Mouse (Mus musculus) testis, postnatal 14 days (tissue): ENCODE data around the gene Mctp2.

ENCODE experiments used
- DNase-seq: peaks from one replicate; pipeline ENCODE4 v3.0.0; 2021; ENCODE audit warnings: low spot score

Mctp2 gene

DNA sequence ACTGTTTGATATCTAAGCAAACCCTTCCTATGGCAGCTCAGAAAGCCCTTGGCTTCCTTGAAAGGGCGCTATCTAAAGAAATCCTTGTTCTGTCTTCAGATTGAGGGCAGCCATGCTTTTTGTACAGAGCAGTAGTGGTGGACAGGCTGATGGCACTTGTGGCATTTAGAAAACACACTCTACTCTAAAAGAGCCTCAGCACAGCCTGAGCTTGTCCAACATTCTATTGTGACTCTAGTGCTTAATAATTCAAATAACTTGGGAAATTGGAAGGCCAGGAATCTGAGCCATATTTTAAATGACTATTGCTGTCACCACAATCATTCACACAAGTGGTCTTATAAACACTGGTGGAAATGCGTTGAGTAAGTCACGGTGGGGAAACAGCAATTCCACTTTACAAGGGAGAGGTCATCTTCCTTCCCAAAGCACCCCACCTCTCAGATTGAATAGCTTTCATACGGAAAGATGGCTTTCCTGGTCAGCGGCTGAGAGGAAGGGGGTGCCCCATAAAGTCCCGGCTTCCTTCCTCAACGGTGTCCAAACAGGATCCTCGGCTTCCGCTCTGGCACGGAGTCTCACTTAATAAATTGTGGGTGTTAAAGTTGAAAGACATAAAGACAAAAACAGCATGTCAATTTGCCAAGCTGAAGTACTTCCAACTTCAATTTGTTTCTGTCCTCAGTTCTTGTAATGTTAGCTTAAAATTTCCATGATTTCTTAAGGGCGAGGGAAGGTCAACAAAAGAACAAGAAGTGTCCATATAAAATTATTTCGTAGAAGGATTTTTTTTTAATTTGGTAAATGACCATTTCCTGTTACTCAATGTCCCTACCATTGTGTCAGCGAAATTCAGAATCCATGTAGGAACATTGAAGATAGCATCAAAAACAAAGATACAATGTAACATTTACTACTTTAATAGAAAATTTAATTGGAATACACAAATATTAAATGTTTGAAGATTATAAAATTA lies 140.4 kb downstream of the Mctp2 start:
- no peak for DNase-seq

DNA sequence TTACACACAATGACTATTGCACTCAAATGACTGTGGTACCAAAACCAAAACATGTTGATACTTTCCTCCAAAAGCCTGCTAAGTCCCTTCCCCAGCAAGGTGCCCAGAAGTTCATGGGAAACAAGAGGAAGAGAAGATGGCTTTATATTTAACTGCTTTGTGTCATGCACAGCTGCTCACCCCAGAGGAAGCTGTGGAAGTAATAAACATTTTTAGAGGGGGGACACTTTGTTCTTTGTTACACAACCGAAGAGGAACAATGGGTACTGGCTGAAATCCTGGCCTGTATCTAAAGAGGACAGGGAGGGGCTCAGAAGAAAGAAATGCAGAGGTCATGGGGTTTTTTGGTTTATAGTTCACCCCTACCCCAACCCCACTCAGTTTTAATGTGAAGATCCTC lies 144.2 kb downstream of the Mctp2 start:
- no peak for DNase-seq

GRCm38 (mm10) chr7:72159513-72160063 lies 146.8 kb downstream of the Mctp2 start:
- DNase-seq: no peak

DNA sequence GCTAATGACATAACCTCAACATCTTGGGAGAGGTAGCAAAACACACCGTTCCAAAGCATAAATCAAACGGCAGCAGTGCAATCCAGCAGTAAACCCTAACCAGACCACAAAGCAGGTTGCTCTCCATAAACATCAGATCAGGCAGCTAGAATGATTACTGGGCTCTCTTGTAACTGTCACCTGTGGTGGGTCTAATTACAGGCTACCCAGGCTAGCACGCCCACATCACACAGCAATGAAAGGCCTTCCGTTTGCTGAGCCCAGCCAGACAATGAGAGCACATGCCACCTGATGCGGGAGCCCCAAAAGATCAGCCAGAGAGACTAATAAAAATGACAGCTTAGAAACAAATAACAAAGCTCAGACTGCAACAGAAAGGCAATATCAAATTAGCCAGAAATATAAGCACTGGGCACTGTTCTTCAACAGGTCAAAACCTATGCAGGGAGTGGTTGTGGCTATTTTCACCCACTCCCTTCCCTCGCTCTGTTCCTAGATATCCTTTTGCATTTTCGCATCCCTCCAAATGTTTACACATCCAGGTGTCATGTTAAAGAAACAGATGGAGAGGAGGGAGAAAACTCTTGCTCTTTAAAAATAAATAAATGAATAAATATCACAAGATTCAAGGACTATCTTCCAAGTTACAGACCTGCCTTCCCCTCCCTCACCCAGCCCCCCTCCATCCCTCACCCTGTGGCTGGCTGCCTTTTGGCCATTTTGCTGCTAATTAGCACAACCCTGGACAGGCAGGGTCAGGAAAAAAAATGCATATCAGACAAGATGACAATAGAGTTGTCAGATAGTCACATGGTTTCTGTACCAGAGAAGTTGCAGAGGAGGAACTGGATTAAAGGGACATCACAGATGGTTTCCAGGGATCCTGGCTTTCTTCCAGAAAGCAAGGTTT lies 155.4 kb downstream of the Mctp2 start:
- DNase-seq: no peak

GRCm38 (mm10) chr7:72149073-72149472 lies 157.3 kb downstream of the Mctp2 start:
- DNase-seq: no peak

GRCm38 (mm10) chr7:72146849-72147248 lies 159.6 kb downstream of the Mctp2 start:
- DNase-seq: no peak

DNA sequence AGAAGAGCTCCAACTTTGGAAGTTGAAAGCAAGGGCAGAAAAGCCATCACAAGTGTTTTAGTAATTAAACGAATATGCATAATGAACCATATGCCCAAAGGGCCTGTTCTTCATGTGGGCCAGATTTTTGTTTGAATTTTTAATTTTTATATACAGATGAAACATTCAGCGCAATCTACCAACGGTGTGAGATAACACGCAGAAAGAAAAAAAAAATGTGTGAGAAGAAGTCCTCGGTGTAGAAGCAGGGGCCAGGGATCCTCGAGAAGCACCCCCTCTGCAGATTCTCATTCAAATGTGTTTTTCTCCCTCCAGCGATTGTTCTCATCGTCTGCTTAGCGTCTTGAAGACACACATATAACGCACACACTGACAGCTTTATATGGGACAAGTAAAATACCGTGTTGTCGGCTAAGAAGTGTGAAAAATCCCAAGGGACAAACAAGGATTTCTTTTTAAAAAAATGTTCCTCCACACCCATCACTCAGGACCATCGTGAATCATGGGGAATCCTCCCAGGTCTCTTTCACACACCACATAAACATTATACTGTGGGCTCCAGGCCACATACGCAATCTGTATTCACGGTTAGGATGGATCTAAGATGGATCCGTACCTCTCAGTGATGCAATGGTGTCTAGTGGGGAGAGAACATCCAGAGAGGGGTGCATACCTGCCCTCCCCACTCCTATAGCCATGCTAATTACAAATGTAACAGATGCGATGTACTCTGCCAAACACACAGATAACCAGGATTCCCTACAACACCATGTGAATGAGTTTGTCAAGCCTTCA lies 160.5 kb downstream of the Mctp2 start:
- DNase-seq: no peak

GRCm38 (mm10) chr7:72138701-72139100 lies 167.7 kb downstream of the Mctp2 start:
- no peak for DNase-seq

GRCm38 (mm10) chr7:72120986-72121385 lies 185.4 kb downstream of the Mctp2 start:
- no peak for DNase-seq

- no peak for DNase-seq
These were observed 186.7 kb downstream of the Mctp2 start for GRCm38 (mm10) chr7:72119713-72120112.

- no peak for DNase-seq
These were observed 188.9 kb downstream of the Mctp2 start for GRCm38 (mm10) chr7:72117376-72118077.

GRCm38 (mm10) chr7:72115073-72115472 lies 191.3 kb downstream of the Mctp2 start:
- DNase-seq: no peak

DNA sequence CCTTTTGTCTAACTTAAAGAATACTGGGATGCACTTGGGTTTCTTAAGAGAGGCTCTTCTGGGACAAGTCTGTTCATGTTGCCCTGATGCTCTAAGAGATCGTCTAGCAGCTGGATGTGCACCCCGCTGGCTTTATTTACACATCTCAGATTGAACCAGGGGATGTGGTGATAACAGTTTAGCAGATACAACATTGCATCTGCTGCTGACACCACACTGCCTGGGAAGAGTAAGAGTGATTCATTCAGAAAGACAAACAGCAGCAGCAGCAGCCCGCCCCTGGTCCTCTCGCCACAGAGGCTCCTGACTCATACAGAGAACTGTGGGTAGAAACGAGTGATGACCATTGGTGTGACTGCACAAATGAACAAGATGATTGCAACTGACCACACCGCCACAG lies 195.8 kb downstream of the Mctp2 start:
- DNase-seq: no peak

DNA sequence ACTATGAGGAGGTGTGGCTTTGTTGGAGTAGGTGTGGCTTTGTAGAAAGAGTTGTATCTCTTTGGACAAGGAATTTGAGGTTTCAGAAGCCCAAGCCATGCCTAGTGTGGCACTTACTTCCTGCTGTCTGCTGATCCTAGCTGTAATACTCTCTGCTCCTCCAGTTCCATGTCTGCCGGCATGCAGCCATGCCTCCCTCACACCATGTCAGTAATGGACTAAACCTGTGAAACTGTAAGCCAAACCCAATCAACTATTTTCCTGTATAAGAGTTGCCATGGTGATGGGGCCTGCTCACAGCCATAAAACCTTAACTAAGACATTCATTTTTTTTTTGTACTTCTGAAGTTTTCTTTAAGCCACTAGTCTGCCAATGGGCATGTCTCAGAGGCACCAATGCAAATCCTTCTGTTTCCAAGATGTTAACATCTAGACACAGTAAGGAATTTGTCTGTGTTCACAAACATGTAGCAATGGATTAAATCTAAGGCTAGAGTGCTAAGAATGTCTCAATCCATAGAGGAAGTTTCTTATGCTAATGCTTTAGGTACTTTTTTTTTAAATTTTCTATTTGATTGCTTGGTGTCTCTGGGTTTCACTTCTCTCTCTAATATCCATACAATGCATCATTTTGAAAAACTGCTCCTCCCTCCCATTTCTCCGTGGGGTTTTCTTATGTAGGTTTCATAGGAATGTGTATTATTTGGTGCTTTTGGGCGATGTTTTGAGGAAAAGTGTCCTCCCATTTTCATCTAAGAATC lies 197.6 kb downstream of the Mctp2 start:
- DNase-seq: no peak

DNA sequence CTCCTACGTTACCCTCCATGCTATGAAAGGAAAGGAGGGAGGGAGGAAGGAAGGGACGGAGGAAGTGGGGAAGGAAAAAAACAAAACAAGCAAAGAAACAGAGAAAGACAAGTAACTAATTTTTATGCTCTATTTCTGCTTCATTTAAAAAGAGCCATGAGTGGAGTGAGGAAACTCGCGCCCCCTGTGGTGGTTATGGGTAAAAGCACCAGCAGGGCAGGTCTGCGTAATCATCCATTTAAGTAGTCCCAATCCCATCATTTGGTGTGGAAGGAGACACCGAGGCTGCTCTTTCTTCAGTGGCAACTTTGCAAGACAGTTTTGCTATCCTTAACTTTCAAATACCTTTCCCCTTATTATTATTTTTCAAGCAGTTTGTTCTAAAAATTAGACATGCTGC lies 202.2 kb downstream of the Mctp2 start:
- no peak for DNase-seq

DNA sequence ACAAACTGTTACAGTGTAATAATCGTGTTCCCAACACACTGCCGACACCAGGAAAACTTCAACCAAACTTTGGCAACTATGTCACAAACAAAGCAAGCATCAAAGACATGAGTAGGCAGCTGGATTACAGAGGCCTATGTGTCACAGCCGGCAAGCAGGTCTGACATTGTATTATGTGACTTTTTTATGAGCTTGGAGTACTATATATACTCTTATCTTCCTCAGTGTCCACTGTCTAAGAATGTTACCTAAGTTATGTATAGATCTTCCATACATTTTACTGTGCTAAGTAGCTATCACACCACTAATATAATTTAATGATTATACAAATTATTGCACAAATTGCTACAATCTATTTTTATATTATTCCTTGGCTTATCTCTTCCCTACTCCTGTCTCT lies 202.8 kb downstream of the Mctp2 start:
- DNase-seq: no peak

DNA sequence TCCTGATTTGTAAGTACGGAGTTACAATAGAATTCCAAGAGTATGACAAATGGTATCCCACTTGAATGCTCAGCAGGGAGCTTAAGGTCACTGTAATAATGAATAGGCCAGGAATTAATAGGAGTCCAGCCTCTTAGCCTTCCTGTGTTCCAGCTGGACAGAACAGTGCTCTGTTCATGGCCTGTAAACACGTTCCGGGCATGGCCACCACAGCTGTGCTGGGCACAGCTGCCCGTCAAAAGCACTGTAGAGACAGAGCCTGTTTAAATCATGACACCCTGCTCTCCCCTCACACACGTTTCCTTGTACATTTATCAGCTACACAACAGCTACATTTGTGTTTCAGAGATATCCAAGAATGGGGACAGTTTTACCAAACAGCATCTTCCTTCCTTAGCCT lies 205.7 kb downstream of the Mctp2 start:
- DNase-seq: no peak

DNA sequence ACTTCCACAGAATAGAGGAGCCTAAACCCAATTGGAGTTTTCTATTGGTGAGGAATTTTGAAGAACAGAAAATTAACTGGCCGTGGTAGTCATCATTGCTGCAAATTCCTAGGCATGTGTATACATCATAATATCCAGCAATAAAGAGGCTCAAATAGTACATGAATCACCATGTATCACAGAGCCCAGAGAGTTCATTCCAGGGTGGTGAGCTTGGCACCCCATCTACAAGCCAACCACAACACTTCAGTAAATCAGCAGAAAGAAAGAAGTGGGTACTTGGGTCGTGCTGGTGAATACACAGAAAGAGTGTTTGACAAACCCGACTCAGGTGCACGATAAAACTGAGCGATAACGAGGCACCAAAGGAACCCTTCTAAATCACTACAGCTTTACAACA lies 207.8 kb downstream of the Mctp2 start:
- no peak for DNase-seq

- DNase-seq: no peak
These were observed 209.4 kb downstream of the Mctp2 start for GRCm38 (mm10) chr7:72096973-72097372.

DNA sequence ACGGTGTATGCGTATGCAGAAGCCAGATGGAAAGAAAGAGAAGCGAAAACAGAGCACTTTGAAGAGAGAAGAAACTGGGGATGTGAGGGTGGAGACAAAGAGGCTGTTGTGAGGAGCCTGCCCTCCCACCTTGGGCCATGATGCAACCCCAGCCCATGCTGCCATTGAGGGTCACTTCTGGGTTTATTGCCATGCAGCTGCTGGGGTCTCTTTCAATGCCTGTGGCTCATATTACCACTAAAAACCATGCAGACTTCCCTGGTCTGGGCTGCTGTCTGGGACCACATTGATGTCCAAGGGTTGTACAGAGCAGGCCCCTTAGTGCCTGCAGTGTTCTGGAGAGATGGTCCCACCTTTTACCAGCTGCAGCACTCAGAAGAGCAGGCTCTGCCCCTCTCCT lies 210.0 kb downstream of the Mctp2 start:
- DNase-seq: no peak
